Mouse (Mus musculus) cerebellum, adult (tissue): ENCODE measurements around the gene Ddb1.
"Not testable (repeated sequence)": the region's sequence is repeated elsewhere in the genome, so short reads cannot be mapped to it uniquely, and the experiment has no call there.

Experiments used
- ATAC-seq: cut with Nextera tagmentation; 2 replicates; pipeline ENCODE4 v1.9.2; 2017; ENCODE audit warnings: mild to moderate bottlenecking, moderate library complexity, mixed read lengths; ENCODE audit not compliant: insufficient number of reproducible peaks, low FRiP score, low TSS enrichment

Gene Ddb1

DNA sequence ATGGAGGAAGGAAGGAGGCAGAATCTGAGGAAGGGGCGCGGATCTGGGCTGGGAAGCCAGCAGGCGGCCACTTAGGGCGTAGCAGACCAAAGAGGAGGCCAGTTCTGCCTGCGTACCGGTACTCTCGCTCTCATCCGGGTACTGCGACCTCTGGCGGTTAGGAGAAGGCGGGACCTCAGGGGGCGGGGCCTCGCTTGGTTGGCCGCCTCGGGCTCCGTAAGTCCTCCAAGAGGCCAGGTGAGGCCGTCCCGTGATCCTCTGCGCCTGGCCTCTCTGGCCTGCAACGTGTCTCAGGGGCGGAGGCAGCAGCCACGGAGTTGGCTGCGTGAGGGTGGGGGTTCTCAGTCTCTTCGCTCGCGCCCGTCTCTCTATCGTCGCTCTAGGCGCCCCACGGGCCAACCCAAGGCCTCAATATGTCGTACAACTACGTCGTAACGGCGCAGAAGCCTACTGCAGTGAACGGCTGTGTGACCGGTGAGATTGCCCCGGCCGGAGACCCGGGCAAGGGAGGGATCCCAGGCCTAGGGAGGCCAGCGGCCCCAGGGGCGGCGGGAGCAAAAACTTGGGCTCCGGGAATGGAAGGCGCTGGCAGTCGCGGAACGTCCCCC is at the start of gene Ddb1, which contains the start of gene Tkfc:
Gene Ddb1, plus strand, starts transcription at position 35 of the 608 bp plus-strand sequence.
Gene Tkfc, minus strand, starts transcription at position 362 of the 608 bp plus-strand sequence.
- peak; percentile 94 for ATAC-seq

DNA sequence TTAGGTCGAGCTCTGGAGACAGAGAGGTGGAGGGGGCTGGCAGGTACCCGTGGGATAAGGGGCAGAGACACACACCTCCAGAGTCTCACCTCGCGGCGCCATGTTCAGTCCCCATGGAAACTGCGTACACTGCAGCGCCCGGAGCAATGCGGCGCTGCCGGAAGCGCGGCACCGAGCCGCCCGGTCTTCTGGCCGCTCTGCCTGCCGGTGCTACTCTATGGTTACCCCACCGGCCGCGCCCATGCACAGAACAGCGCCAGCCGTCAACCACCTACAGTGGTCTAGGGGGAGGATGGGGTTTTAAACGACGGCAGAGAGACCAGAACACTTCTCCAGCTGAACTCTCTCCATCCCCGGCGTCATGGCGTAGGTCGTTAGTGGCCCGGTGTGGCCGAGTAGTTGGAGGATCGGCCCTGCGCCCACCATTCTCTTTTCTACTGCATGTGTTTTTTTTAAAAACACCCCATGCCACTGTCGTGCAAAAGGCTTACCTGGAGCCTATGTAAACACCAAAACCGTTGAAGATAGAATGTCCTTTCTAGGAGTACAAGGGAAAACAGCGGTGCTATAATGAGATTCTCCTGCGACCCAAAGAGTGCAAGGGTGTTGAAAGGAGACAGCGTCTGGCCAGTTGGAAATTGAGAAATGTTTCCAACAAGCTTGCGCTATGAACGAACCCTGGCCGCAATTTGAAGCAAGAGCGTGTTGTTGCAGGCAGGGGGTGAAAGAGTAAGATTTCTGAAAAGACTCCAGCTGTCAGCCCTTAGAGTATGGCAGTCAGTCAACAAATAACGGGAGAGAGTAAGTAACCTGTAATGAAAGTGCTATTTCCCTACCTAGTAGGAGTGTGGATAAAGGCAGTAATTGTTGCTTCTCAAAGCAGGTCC is 49.3 kb upstream of the Ddb1 start, which contains the start of gene Tmem216:
Gene Tmem216, minus strand, starts transcription at position 615 of the 887 bp plus-strand sequence.
- ATAC-seq = peak; percentile 96

DNA sequence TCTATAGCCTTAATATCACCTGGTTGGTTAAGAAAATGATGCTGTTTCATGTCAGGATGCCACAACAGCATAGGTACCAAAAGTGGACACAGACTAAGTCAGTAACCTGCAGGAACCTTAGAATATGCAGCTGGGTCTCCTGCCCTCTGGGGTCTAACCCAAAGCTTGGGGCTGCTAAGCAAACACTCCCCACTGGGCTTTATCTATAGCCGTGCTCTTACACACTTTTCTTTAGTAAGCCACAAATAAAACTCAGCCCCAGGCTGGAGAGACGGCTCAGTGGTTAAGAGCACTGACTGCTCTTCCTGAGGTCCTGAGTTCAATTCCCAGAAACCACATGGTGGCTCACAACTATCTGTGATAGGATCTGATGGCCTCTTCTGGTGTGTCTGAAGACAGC is 48.1 kb upstream of the Ddb1 start:
- ATAC-seq = no peak

DNA sequence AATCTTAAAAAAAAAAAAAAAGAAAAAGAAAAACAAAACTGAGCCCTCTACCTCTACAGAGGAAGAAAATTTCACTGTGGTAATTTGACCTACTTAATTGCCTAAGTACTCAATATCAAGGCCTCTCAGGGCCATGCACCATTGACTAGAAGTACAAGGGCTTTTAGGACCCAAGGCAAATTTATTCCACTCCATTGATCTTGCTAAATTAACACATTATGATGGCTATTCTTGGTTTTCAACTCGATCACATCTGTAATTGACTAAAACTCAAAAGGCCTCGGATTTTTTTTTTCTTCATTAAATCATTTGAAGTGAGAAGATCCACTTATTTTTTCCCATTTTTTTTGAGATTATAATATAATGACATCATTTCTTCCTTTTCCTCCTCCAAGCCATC is 47.7 kb upstream of the Ddb1 start:
- no peak for ATAC-seq

DNA sequence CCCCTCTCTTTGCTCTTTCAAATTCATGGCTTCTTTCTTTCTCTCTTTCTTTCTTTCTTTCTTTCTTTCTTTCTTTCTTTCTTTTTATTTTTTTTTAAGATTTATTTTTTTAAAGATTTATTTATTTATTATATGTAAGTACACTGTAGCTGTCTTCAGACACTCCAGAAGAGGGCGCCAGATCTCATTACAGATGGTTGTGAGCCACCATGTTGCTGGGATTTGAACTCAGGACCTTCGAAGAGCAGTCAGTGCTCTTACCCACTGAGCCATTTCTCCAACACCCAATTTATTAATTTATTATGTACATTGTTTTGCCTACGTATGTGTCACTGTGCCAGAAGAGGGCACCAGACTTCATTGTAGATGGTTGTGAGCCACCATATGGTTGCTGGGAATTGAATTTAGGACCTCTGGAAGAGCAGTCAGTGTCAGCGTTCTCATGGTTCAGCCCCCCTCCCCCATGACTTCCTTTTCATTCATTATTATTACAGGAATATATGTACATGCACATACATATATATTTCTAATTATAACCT is 47.2 kb upstream of the Ddb1 start:
- ATAC-seq = not testable (repeated sequence)

DNA sequence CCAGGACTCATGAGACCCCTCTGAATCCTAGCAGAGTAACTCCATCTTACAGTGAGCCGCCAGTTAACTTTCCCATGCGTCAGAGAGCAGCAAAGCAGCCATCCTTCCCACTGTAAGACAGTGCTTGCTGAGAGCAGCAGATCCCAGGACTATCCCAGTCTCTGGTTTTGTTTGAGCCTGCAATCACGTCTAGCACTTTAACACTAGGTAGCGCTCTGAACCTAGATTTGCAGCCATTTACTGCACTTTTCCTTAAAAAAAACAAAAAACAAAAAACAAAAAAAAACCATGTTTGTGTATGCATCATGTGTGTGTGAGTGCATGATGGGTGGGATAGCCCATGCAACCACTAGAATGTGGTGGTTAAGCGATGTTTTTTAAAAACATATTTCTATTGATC is 45.0 kb upstream of the Ddb1 start:
- no peak for ATAC-seq

DNA sequence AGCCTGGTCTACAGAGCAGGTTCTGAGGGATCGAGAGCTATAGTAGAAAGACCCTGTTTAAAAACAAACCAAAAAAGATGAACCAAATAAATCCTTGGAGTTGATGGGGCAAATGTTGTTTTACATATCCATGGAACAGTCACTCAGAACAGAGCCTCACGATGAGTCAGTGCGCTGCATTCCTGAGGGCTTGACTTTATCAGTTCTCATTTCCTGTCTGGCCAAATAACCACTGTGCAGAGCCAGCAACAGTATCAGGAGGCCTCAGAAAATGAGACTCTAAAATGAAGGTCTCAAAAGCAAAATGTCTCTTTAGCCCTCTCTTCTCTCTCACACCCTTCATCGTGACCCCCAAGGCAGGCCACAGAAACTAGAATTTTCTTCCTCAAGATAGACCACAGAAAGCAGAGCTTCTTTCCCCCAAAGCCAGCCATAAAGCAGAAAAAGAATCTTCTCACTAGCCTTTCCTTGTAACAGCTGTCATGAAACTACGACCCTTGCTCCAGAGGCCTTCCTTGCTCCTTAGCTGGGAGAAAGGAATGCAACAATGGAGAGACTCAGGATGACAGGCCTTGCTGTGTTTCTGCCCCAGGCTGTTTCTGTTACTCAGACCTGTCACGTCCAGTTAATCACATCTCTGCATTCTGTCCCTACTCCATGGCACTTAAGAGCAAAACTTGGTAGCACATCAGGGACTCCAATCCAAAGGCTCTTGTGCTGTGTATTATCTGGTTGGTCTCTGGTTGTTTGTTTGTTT is 43.4 kb upstream of the Ddb1 start:
- no peak for ATAC-seq

DNA sequence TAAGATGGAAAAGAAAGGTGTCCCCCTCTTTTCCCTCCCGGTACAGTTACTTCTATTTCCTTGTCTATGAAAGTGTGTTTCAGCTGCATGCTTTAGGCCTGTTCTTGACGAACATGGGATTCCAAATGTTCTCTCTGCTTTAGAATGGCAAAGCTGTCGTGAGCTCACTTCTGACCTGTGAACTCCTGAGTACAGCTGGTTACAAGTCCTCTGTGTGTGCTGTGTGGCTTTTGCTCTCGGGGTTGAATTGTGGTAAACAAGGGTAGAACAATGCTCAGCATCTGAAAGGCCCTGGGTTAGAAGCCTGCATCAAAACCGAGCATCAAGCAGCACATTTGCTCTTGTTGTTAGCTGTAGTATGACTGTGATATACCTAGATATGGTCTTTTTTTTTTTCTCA is 42.8 kb upstream of the Ddb1 start:
- no peak for ATAC-seq

DNA sequence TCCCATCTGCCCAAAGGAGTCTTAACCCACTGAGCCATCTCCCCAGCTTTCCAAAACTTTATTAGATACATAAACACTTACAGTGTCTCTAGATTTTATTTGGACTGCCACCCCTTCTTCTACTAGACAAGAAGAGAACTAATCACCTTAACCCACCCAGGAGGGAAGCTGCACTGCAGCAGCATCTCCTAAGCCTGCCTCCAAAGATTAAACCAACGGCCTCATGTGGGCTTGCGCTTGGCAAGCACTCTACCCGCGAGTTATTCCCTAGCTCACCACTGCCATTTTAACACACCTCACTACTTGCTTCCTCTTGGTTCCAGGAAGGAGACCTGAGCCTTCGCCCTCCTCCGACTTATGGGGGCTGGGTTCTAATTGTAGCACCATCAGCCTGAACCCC is 40.8 kb upstream of the Ddb1 start:
- ATAC-seq = no peak

DNA sequence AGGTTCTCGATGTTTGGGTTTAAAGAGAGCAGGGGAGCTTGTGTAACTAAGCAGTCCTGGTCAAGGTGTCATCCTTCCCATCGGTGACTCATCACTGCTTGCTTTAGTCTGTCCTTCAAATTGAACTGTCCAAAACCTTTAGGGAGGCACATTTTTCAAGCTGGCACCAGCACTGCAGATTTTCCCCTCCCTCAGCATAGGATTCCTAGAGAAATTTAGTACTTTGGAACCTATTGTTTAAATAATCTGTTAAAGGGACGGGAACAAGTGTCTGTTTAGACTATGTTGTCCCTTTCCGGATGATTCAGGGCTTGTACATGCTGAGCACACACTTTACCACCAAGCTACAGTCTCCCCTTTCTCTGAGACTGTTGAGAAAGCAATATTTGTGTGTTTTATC is 39.9 kb upstream of the Ddb1 start:
- no peak for ATAC-seq

DNA sequence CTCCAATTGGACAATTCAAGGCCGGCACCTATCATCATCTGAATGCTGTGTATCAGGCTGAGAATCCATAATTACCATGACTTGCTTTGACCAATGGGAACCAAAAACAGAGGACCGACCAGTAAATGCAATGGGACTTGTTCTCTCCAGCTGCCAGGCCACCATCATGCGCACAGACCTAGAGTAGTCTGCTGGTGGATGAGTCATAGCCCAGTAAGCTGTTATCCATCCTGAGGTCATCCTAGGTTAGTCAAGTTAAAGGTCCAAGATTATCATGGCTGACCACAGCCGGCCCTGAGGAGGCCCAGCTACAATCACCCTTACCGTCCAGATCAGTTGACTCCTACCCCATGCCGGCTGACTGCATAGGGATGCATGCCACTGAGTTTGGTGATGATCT is 35.5 kb upstream of the Ddb1 start:
- no peak for ATAC-seq

DNA sequence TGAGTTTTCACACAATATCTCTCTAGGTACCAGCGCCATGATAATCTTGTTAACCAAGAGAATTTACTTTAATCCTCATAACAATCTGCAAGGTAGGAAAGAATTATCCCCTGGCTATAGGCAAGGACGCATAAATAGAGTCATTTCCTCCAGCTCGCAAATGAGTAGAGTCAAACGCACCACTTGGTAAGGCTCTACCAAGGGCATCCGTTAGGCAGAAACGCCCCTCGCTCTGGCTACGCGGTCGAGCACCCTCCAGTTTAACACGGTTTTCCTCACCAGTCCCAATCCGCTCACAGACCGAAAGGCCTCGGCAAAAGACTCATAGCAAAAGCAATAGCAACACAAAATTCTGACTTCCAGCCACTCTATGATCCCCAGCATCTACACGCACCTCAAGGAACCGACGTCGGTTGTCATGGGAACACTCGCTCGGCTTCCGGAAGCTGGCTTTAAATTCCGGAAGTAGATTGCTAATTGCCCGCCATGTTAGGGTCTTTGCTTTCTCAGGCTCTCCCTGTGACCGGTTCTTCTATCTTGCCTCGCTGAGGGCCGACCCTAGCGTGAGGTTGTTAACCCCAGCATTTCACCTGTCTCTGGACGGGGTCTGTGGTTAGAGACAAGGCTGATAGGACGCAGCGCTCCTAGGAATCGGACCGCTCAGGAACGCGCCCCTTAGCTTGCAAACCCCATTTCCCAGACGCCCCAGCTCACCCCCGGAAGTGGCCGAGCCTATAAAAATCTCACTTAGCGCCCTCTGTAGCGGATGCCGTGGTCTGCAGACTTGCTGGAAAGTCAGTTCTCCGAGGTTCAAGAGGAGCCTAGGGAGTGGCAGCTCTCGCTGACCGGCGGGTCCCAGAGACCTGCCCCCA is 28.2 kb upstream of the Ddb1 start, which contains the start of the genes Cyb561a3 and Tmem138:
Gene Cyb561a3, plus strand, starts transcription at position 483 of the 872 bp plus-strand sequence.
Gene Tmem138, minus strand, starts transcription at position 673 of the 872 bp plus-strand sequence.
- peak; percentile 96 for ATAC-seq

DNA sequence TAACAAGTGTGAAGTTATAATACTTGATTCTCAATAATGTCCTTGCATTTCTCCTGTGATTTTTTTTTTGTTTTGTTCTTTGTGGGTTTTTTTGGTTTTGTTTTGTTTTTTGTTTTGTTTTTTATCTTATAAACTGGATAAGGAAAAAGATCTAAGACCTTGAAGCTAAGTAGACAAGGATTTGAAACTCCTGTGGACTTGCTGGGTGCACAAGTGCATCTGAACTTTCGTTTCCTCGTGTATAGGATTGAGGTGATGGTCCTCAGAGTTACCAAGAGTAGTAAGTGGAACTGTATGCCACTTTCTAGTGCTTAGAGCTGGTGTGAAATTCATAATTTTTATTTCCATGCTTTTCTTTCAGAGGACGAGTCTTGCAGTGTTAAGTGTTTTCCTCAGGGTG is 25.0 kb upstream of the Ddb1 start:
- no peak for ATAC-seq

DNA sequence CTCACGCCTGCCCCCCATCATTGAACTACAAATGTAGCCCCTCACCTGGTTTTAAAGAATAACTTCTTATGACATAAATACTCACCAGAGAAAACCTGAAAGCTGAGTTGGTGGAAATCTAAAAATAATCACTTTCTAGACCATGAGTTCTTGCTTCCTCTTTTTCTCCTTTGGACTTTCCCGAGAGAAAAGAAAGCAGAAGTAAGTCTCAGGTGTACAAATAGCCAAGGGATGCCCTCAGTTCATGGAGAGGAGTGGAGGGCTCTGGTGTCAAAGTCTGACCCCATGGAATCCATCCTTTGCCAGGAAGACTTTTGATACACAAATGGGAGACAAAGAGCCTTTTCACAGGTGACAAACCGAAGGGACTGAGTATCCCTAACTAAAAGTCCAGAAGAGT is 24.4 kb upstream of the Ddb1 start:
- ATAC-seq = no peak

DNA sequence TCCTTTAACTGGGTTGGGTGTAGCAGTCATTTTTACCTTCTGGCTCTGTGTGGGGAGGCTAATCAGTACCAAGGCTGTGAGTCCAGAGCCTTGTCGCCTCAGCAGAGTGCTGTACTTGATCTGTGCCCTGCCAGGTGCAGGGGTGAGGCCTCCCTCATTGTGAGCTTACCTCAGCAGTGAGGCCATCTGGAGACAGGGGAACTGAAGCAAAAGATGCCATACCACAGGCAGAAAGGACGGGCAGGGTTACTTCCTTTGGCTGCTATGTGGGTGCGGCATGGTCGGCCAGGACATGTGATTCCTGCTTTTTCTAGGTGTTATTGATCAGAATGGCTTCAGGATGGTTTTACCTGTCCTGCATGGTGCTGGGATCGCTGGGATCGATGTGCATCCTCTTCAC is 23.1 kb upstream of the Ddb1 start:
- ATAC-seq = no peak

DNA sequence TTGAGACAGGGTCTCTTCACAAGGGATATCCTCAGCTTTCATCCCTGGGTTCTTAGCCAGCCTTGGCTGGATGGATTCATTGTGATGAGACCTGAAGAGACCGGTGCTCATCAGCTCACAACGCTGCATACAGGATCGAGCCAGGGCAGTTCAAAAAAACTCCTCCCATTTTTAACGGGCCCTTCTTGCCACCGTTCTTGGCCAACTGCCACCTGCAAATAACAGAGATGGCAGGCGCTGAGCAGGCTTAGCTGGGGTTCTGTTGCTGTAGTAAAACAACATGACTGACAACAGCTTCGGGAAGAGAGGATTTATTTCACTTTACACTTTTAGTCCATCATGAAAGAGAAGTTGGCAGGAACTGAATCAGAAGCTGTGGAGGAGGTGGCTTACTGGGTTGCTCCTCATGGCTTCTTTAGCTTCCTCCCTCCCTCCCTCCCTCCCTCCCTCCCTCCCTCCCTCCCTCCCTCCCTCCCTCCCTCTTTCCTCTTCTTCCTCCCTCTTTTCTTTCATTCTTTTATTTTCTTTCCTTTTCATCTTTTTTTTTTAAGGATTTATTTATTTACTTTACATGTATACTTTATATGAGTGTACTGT is 21.5 kb upstream of the Ddb1 start:
- no peak for ATAC-seq

DNA sequence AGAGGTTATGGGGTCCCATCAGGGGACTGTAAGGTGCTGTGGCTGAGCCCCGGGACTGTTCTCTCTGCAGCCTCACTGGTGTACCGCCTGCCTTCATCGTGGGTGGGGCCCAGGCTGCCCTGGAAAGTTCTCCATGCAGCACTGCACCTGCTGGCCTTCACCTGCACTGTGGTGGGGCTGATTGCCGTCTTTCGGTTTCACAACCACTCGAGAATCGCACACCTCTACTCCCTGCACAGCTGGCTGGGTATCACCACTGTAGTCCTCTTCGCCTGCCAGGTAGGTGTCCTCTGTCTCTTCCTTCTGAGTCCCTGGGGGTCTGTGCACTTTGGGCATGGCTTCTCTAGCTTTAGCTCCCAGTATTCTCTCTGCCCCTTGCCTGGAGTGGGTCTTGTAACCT is 20.0 kb upstream of the Ddb1 start:
- ATAC-seq = no peak

DNA sequence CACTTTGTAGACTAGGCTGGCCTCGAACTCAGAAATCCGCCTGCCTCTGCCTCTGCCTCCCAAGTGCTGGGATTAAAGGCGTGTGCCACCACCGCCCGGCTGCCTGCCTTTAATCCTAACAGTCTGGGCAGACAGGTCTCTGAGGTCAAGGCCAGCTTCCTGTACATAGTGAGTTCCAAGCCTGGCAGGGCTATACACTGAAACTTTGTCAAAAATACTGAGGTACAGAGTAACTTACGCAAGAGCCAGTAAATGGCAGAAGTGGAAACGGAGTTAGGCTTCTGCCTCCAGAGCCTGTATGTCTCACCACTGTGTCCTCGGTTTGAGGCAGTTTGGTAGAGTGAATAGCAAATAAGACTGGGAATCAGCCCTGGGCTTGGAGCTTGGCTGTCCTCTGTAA is 17.9 kb upstream of the Ddb1 start:
- ATAC-seq = no peak

DNA sequence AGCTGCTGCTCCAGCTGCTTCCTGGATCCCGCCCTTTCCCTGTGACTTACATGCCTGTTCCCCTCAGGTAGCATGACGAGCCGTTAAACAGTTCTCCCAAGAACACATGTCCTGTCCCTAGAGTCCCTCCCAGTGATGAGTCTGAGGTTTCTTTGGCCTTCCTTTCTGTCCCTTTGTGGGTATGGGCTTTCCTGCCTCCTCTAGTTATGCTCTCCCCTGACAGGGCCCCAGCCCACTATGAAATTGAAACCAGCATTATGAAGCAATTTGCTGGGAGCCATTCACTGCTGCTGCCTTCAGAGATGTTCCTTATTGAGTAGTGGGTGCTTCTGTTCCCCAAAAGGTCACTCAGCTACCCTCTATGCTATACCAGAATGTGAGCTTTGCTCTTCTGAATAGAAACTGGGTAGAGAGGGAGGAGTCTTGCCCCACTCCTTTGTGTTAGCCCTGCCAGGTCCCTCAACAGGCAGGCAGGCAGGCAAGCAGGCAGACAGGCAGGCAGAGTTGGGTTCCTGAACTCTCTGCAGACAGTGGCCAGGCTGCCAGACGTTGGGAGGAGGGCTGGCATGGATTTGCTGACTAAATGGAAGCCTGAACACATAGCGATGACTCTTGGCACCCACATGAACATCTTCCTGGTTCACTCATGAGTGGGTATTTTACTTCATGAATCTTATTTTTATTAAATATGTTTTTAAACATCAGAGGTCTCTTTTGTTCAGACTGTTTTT is 15.8 kb upstream of the Ddb1 start:
- no peak for ATAC-seq
